Mouse (Mus musculus): ENCODE results near the gene Ndufa11.

GRCm38 (mm10) chr17:56703038-56703437, 14.5 kb upstream of the Ndufa11 start:
- no peak for TF ChIP-seq CTCF (IDR thresholded peaks at IDR 0.05; ENCODE audit: control insufficient read depth, insufficient read depth, insufficient replicate concordance, low read depth, low read length)
- no peak for TF ChIP-seq POLR2A (IDR thresholded peaks at IDR 0.05; ENCODE audit: control insufficient read depth, low read depth, low read length)

Data from testis, adult 2 months (tissue).